Mouse (Mus musculus) hindbrain, embryonic 15.5 days (tissue): ENCODE measurements around the gene Il25. TPM values are rescaled to one million over a fixed set of nuclear protein-coding genes. Genes with fewer than 3 reads are reported as not detected.

Source experiments
- ATAC-seq: fragments of 200-750 bp; cut with Nextera tagmentation; 2 replicates; pipeline ENCODE4 v1.8.0; 2017; ENCODE audit warnings: low read depth, moderate number of reproducible peaks, moderate TSS enrichment; ENCODE audit not compliant: low FRiP score
- H3K27ac ChIP-seq: fragments of 300-500 bp; sonication (generic); replicated peaks from 2 replicates; pipeline ENCODE4 v1.5.1; 2015; ENCODE audit warnings: mild to moderate bottlenecking, inconsistent platforms
- H3K27me3 ChIP-seq: fragments of 300-500 bp; sonication (generic); 2 replicates; pipeline ENCODE4 v1.6.1; 2015; ENCODE audit warnings: control low read depth, inconsistent platforms
- H3K36me3 ChIP-seq: fragments of 300-500 bp; sonication (generic); 2 replicates; pipeline ENCODE4 v1.6.1; 2015; ENCODE audit warnings: control low read depth, inconsistent platforms
- H3K4me1 ChIP-seq: fragments of 300-500 bp; sonication (generic); replicated peaks from 2 replicates; pipeline ENCODE4 v1.6.1; 2015; ENCODE audit warnings: control low read depth, inconsistent platforms
- H3K4me2 ChIP-seq: fragments of 300-500 bp; sonication (generic); 2 replicates; pipeline ENCODE4 v1.6.1; 2015; ENCODE audit warnings: moderate library complexity, mild to moderate bottlenecking, inconsistent platforms
- H3K4me3 ChIP-seq: fragments of 300-500 bp; sonication (generic); 2 replicates; pipeline ENCODE4 v1.5.1; 2015; ENCODE audit warnings: mild to moderate bottlenecking, inconsistent platforms
- H3K9ac ChIP-seq: fragments of 300-500 bp; sonication (generic); 2 replicates; pipeline ENCODE4 v1.6.1; 2015; ENCODE audit warnings: inconsistent platforms
- H3K9me3 ChIP-seq: fragments of 300-500 bp; sonication (generic); 2 replicates; pipeline ENCODE4 v1.6.1; 2016; ENCODE audit warnings: control low read depth, inconsistent platforms
- WGBS: fragments of 180-500 bp; shearing (Covaris S2); methylation state at CpG from one replicate; pipeline ENCODE4 v1.1.7; 2015; 5-methylcytosine and 5-hydroxymethylcytosine counted together
- microRNA counts: library from miRNA; unstranded; fragments of <30 nt; microRNA quantifications from one replicate; lab custom pipeline; 2016
- microRNA-seq: library from miRNA; unstranded; fragments of <30 nt; microRNA quantifications from one replicate; pipeline ENCODE4, GENCODE M21; 2016
- polyA plus RNA-seq: library from polyadenylated mRNA; unstranded; fragments of >200 nt; fragmentation: Nextera tagmentation; extraction: Ambion mirVana; gene quantifications from 2 replicates; pipeline ENCODE4 v1.2.1, GENCODE M21; 2015

Il25 gene
- polyA plus RNA-seq, 1 experiment from 2014 or later: 0.70 TPM

GRCm38 (mm10) chr14:54976633-54977032 is 44.1 kb downstream of the Il25 start, which contains the start of gene Gm17428:
Gene Gm17428 (plus strand): TSS chr14:54976933.
- 78% methylated on average over 1 of the region's 1 CpGs for WGBS
- no peaks in the 10 kb centered on the region for H3K36me3 ChIP-seq
- no peak within 1 kb of the TSS for H3K4me3 ChIP-seq
- no peaks in the 10 kb centered on the region for H3K27me3 ChIP-seq
- H3K27ac ChIP-seq: no peak within 1 kb of the TSS
- H3K9me3 ChIP-seq: no peaks in the 10 kb centered on the region
- H3K4me2 ChIP-seq: no peak within 1 kb of the TSS
- no peak for ATAC-seq
- H3K9ac ChIP-seq: no peak within 1 kb of the TSS
- H3K4me1 ChIP-seq: peaks cover 18% of the 10 kb centered on the region

- H3K9me3 ChIP-seq: no peaks in the 10 kb centered on the region
- no peak overlapping the region for H3K9ac ChIP-seq
- H3K27me3 ChIP-seq: no peaks in the 10 kb centered on the region
- H3K36me3 ChIP-seq: no peaks in the 10 kb centered on the region
- ATAC-seq: no peak
- no peak overlapping the region for H3K4me2 ChIP-seq
- WGBS: 92% methylated on average over 8 of the region's 8 CpGs
- H3K27ac ChIP-seq: no peak overlapping the region
- H3K4me1 ChIP-seq: peaks cover 17% of the 10 kb centered on the region
- H3K4me3 ChIP-seq: no peak overlapping the region
Observed at GRCm38 (mm10) chr14:54978664-54979063, 46.2 kb downstream of the Il25 start.

- H3K27me3 ChIP-seq: no peaks in the 10 kb centered on the region
- no peak overlapping the region for H3K4me3 ChIP-seq
- H3K27ac ChIP-seq: no peak overlapping the region
- no peaks in the 10 kb centered on the region for H3K4me1 ChIP-seq
- ATAC-seq: no peak
- H3K9ac ChIP-seq: no peak overlapping the region
- no peaks in the 10 kb centered on the region for H3K36me3 ChIP-seq
- WGBS: 96% methylated on average over 7 of the region's 7 CpGs
- H3K4me2 ChIP-seq: no peak overlapping the region
- H3K9me3 ChIP-seq: no peaks in the 10 kb centered on the region
Observed at GRCm38 (mm10) chr14:54981934-54982333, 49.4 kb downstream of the Il25 start.

MicroRNAs encoded within 50 kb of the gene (microRNA counts, 519-probe panel; counts per million panel counts)
- microRNA mmu-miR-208a (lab: Ali Mortazavi, UCI) (2,178 counts per million, percentile 24 among the panel's probes with 10 or more counts), microRNA mmu-miR-208b (lab: Ali Mortazavi, UCI) (not detected)

Small RNA genes within 50 kb of the gene (microRNA-seq; reads per million reads assigned to microRNA genes)
- gene Mir208a: 4.4 reads per million, percentile 18 among the genes with 10 or more reads in this experiment
- 31.6 reads per million, percentile 39 among the genes with 10 or more reads in this experiment for gene Mir208b

Other genes starting within 250 kb of the Il25 start
- 67.6 and 68.3 TPM in 2 replicates for gene 1700123O20Rik, start 246.5 kb upstream of the Il25 start, polyA plus RNA-seq
- 124 and 137 TPM in 2 replicates for gene Acin1, start 245.8 kb upstream of the Il25 start, polyA plus RNA-seq
- 0.28 and 0.30 TPM in 2 replicates for gene Gm29776, start 233.9 kb upstream of the Il25 start, polyA plus RNA-seq
- not detected in 2 replicates for gene Cebpe, start 220.5 kb upstream of the Il25 start, polyA plus RNA-seq
- gene Slc7a8, start 150.7 kb upstream of the Il25 start, polyA plus RNA-seq: 8.0 and 9.1 TPM in 2 replicates
- gene Rnf212b, start 118.6 kb upstream of the Il25 start, polyA plus RNA-seq: not detected in 2 replicates
- gene Homez, start 61.7 kb upstream of the Il25 start, polyA plus RNA-seq: 12.1 and 13.7 TPM in 2 replicates
- 4.1 and 4.8 TPM in 2 replicates for gene Ppp1r3e, start 55.1 kb upstream of the Il25 start, polyA plus RNA-seq
- gene Bcl2l2, start 49.3 kb upstream of the Il25 start, polyA plus RNA-seq: 3.2 and 4.3 TPM in 2 replicates
- gene Gm20521, start 49.3 kb upstream of the Il25 start, polyA plus RNA-seq: not detected in 2 replicates
- 161 and 162 TPM in 2 replicates for gene Pabpn1, start 40.2 kb upstream of the Il25 start, polyA plus RNA-seq
- gene Slc22a17, start 19.6 kb upstream of the Il25 start, polyA plus RNA-seq: 250 and 277 TPM in 2 replicates
- gene Efs, start 6.6 kb upstream of the Il25 start, polyA plus RNA-seq: 16.3 and 17.2 TPM in 2 replicates
- 12.8 and 14.7 TPM in 2 replicates for gene Cmtm5, start 3.6 kb downstream of the Il25 start, polyA plus RNA-seq
- gene Myh6, start 34.2 kb downstream of the Il25 start, polyA plus RNA-seq: 0.93 and 0.94 TPM in 2 replicates
- not detected in 2 replicates for gene Gm17428, start 44.2 kb downstream of the Il25 start, polyA plus RNA-seq
- 6.4 and 9.0 TPM in 2 replicates for gene Myh7, start 61.9 kb downstream of the Il25 start, polyA plus RNA-seq
- gene Ngdn, start 82.8 kb downstream of the Il25 start, polyA plus RNA-seq: 47.3 and 50.1 TPM in 2 replicates
- 24.0 and 24.9 TPM in 2 replicates for gene Zfhx2, start 159.6 kb downstream of the Il25 start, polyA plus RNA-seq
- gene Thtpa, start 162.1 kb downstream of the Il25 start, polyA plus RNA-seq: 29.4 and 32.6 TPM in 2 replicates
- 7.3 and 7.9 TPM in 2 replicates for gene Ap1g2, start 173.9 kb downstream of the Il25 start, polyA plus RNA-seq
- 33.6 and 40.7 TPM in 2 replicates for gene Jph4, start 184.2 kb downstream of the Il25 start, polyA plus RNA-seq